Mouse (Mus musculus): ENCODE data around the gene Inpp5b. TPM values are rescaled to one million over a fixed set of nuclear protein-coding genes. Genes with fewer than 3 reads are reported as not detected.

The Inpp5b gene
- total RNA-seq, 4 experiments from 2014 or later, result 24.9 to 36.2 (median 29.7) TPM

DNA sequence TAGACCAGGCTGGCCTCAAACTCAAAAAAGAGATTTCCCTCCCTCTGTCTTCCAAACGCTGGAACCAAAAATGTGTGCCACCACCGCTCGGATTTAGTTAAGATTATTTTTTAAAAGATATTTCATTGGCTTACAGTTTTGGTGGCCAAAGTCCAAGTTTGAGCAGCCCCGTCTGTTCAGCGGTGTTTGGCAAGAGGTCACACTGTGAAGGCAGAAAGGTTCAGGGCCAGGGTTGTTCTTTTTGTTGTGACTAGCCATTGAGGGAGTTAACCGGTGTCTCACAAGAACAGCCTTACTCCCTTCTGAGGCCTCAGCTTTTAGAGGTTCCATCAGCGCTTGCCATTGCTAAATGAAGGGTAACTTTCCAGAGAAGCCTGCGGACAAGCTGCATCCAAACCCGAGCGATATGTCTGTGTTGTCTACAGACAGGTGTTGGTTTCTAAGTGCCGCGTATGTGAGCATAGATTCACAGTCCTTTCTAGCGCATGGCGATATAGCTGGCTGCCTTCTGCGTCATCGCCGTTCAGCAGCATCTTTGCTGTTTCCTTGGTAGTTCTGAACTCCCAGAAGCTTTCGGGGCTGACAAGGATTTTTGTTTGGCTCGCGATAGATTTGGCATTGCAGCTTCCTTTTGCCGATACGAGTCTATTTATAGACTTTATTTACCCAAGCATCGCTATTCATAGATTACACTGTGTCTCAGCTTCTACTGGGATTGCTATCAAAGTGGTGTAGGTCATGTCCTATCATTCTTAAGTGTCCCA lies 24.3 kb downstream of the Inpp5b start:
- DNase-seq, result no peak

DNA sequence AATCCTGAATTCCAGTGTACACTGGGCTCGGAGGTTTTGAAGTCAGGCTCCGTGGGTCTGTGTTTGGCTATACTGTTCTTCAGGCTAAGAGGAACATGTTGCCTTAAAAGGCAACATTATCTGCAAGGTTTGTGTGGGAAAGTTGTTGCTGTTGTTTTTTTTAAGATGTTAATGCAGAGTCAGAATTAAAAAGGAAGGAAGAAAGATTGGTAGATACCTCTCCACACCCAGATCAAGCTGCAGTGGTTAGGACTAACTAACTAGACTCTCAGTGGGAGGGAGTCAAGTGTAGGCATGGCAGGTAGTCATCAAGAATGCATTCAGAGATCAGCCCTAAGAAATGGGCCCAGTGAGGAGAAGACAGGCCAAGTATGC lies 24.9 kb downstream of the Inpp5b start:
- no peak for DNase-seq

DNA sequence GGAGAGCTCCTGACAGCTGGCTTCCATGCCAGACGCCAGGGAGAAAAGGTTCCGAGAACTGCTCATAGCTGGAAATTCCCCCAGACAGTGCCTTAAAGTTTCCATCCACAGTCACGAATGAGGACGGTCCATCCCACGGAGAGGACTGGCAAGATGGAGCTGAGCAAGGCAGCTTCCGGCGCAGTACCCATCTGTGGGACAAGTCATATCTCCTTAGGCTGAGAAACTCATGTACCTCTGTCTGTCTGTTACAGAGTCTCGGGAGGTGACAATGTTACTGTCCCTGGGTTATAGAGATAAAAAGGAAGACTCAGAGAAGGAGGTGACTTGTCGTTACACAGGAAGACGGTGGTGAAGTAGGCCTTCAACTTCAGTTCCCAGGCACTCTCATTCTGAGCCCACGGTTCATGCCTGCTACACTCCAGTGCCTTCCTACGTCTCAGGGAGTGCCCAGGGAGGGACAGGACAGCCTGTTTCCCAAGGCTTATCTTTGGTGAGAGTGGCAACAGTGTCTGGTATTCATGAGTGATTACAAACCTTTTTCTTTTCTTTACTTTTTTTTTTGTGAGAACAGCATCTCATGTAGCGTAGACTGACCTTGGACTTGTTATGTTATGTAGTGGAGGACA lies 27.4 kb downstream of the Inpp5b start:
- DNase-seq, result no peak

DNA sequence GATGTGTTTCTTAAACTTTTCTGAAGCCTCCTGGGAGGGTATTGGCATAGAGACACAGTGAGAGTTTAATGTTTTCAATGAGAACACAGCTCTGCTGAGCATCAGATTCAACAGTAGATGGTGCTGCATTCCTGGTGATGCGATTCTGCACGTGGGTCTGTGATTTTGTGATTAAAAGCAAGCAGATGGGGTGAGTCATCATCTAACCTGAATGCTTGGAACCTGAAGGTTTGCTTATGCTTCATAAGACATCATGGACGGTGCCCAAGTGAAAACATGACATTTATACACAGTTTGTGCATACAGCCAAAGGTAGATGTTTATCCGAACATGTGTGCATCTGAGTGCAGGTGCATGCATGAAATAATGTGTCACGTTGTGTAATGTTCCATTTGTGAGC lies 29.0 kb downstream of the Inpp5b start:
- no peak for DNase-seq

DNA sequence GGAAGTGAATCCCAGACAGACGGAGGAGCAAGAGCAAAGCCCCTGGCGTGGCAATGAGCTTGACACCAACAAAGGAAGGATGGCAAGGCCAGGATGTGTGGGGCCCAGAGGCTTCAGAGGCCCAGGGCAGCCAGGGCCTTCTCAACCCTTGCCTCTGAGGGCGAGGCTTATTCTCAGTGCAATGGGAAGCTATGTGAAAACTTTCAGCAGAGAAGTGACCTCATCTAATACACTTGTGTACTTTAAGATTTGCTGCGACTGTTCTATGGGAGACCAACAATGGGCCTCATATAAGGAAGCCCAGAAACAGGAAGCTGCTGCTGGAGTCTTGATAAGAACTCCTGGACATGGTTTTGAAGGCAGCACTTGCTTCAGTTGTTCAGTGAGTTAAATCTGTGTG lies 30.5 kb downstream of the Inpp5b start:
- DNase-seq, result no peak

DNA sequence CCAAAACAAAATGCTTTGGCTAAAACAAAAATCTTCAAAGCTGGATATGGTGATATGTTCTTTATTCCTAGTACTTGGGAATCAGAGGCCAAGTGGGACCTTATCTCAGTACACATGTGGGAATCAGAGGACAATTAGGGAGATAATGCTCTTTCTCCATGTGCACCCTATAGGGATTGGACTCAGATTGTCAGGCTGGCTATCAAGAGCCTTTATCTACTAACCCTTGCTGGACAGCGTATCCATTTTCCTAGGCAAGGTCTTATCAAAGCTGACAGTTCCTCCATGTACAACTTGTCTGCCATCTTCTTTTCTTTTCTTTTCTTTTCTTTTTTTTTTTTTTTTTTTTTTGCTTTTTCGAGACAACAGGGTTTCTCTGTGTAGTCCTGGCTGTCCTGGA lies 31.8 kb downstream of the Inpp5b start:
- DNase-seq, result no peak

DNA sequence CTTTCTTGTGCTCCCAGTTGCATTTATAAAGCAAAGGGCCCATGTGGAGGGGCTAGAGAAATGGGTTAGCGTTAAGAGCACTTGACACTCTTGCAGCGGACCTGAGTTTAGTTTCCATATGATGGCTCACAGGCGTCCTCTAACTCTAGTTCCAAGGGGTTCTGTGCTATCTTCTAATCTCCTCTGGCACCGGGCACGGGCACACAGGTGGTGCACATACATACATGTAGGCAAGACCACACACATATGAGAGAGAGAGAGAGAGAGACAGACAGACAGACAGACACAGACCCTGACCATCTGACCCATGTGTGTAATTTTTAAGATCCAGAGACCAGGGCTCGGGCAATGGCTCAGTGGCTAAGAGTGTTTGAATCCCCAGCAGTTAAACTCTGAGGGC lies 32.3 kb downstream of the Inpp5b start:
- no peak for DNase-seq

DNA sequence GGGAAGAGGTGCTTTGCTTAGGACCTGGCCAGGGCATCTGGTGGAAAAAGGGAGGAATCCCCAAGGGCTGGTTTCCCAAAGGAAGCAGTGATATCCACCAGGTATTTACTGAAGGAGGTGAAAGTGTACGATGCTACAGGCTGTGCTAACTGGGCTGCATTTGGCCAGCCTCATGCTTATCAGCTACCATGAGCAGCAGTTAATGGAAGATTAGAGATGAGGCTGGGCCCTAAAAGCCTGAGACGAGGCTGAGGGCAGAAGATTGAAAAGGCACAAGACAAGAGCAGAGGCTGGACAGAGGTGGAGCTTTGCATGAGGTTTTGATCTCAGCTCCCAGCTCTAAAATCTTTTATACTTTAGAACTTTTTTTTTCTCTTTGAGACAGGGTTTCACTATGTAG lies 32.8 kb downstream of the Inpp5b start:
- DNase-seq, result no peak

DNA sequence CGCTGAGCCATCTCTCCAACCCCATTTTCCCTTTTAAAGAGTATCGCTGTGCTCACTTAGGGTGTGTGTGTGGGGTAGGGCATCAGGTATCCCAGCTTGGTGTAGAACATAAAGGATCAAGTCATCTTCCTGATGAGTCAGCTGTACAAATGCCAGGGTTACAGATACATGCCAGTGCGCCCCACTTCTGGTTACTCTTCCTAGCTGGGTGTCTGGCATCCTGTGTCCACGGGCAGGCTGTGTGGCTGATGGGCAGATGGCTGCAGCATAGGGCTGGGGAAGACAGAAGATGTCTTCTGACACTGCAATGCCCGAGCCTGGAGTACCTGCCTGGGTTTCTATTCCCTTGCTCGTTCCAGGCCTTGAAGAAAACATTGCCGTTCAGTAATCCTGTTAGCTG lies 39.7 kb downstream of the Inpp5b start:
- DNase-seq, result no peak

DNA sequence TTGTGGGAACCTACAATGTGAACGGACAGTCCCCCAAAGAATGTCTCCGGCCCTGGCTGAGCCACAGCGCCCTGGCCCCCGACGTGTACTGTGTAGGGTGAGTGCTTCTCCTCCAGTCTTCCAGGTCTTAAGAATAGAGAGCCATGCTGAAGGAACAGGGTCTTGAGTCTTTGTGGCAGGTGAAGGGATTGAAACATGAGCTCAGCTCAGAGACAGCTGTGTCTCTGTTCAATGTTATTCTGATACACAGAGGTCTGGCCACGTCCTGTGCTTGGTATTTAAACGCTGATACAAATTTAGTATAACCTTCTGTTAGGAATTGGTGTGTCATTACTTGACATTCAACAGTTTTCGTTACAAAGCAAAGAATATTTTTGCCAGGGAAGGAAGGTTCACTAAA lies 40.7 kb downstream of the Inpp5b start:
- DNase-seq, result no peak

DNA sequence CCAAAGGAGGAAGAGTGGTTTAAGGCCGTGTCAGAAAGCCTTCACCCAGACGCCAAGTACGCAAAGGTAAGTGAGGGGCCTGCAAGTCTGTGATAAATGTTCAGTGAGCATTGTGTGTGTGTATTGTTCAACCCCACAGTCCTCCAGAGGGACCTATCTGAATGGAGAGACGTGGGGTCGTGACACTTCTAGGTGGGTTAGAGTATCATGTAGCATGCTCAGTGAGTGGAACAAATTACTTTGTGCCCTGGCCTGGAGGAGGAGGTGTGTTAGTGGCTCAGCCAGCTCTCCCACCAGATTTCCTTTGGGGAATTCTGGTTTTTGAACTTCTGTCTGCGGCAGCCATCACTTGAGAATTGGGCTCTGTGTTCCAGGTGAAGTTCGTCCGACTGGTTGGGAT lies 42.3 kb downstream of the Inpp5b start:
- DNase-seq, result no peak

DNA sequence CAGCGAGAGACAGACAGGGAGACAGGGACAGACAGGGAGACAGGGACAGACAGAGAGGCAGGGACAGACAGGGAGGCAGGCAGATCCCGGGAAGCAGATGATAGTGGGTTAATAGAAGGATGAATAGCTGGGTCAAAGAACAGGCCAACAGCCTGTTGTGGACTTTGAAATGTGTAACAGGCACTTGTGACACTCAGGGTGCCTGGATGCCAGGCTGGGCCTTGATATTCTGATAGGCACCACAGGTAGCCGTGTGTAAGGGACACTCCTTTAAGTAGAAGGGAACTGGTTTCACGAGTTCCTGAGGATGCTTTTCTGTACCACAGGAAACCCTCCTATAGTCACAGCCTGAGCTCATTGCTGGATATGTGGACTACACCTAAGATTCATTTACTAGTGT lies 48.4 kb downstream of the Inpp5b start:
- no peak for DNase-seq

DNA sequence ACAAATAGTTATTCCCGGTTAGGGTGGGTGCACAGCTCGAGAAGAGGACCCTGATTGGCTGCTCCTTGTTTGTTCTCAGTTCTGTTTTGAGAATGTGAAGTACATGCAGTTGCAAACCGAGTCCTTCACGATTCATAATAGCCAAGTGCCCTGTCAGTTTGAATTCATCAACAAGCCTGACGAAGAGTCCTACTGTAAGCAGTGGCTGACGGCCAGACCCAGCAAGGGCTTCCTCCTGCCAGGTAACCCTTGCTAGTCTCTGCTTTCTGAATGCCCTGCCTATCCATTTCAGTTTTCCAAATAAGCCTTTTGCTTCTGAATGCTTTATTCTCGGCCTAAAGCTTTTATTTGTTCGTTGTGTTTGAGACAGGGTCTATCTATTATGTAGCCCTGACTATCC lies 50.5 kb downstream of the Inpp5b start:
- no peak for DNase-seq

DNA sequence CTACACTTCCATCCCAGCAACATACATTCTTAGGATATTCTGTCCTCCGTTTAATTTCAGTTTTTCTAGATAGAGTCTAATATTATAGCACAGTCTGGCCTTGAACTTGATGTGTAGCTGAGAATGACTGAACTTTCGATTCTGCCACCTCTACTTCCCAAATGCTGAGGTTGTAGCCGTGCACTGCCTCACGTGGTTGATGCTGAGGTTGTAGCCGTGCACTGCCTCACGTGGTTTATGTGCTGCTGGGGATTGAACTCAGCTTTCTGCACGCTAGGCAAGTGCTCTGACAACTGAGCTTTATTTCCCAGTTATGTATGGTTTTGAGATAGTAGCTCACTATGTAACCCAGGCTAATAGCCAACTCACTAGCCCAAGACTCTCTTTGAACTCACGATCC lies 54.5 kb downstream of the Inpp5b start:
- no peak for DNase-seq

DNA sequence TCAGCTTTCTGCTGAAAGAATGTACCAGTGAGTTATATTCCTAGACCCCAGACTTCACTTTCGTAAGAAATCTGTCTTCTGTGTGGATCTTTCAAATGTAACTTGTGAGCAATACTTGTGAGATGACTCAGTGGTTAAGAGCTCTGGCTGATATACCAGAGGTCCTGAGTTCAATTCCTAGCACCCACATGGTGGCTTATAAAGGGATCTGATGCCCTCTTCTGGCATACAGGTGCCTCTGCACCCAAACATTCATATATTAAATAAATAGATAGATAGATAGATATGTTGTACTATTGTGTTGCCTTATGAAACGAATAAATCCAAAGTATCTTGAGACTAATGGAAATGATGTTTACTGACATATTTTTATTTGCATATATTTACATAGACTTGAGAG lies 55.3 kb downstream of the Inpp5b start:
- no peak for DNase-seq

DNA sequence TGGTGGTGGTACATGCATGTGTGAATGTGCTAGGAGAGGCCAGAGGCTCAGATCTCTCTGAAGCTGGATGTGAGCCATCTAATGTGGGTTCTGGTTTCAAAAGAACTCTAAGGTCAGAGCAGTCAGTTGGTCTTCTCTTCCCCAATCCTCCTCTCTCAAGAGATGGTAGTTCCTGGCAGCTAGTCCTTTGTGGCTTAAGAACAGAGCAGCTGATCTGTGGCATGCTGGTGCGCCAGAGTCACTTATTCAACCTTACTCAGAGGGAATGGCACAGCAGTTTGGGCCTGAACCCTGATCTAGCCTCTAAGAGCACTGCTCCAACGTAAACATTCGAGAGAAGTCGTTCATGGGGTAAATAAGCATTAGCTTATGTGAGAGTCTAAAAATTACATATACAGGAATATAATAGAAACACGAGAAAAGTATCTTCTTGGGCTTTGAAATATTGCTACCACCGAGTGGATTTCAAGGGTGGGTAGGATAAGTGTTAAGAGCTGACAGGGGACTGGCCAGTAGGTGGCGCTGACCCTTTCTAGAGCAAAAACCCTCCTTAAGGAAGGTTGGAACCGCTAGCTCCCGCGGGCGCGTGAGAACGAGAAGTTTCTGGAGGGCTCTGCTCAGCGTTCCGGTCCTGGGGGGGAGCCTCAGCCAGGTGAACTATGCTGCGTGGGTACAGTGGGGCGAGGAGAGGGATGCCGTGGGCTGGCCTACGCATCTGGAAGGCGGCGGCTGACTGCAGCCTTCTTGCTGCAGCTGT lies 60.1 kb downstream of the Inpp5b start, which contains the start of gene Mtf1:
TSS of gene Mtf1 (plus strand) at position 553 of the 757 bp plus-strand sequence.
- peak; percentile 71 for DNase-seq

DNA sequence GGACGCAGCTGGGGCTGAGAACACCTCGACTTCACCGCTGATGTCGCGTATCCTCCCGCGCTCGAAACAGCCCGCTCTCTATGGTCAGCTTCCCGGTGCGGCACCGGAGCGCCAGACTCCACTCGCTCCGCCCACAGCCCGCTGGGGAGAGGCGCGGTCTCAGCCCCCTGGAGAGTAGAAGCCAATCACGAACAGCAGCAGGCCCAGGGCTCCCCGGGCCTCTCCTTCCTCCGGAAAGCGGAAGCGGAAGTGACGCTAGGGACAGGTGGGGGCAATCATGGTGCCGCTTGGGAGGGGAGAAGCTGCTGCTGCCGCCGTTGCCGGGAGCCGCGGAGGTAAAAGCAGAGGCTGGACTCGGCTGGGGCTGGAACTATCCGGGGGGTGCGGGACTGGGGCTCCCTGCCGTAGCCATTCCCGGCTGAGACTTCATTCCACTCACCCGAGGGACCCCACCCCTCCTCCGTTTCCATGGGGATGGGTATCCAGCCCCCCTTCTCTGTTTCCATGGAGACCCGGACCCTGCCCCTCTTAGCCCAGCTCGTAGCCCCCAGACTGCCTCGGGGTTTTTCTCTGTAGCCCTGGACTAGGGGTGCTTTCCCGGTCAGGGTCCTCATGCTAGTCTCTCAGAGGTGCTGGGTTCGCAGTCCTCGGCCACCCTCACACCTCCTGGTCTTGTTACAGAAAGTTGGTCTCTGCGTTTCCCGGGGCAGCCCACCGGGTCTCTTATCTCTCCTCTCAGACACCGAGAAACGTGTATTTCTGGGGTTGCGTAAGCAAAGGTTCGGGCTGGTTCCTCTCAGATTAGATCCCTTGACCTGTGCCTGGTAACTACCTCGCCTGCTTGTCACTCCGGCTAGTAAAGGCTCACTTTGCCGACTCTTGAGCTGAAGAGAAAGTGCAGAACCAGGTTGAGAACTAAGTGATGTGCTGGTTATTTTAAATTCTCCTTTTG lies 60.9 kb downstream of the Inpp5b start:
- peak; percentile 97 for DNase-seq

DNA sequence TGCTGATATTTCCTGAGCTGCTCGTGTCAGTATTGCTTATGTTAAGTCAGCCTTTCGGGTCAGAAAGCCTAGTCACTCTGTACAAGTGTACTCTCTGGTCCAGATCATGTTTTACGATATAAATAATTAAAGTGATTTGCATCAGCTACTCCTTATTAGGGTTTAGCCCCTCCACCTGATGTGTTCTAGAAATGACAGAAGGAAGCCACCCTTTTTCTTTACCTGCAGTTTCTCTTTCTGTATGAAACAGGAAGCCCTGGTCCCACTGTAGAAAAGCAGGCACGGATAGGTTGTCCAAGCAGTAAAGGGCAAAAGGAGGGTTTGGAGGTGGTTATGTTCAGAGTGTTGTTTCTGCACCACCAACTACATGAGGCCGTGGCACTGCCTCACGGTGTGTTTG lies 61.8 kb downstream of the Inpp5b start:
- DNase-seq, result no peak

DNA sequence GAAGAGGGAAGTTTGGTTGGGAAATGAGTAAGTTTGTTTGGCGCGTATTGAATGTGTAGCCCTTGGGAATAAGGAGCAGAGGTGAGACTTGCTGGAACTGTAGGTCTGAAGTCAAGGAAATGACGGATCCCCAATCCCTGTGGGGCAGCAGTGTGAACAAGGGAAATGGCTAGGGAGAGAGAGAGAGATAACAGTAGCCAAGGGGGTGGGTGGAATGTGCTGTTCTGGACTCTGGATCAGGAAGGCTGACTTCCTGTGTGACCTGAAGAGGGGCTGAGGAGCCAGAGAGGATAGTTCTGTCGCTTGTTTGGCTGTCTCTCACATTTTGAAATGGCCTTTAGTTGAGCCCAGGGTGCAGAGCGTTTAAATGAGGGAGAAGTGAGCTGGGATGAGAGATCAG lies 66.9 kb downstream of the Inpp5b start:
- no peak for DNase-seq

DNA sequence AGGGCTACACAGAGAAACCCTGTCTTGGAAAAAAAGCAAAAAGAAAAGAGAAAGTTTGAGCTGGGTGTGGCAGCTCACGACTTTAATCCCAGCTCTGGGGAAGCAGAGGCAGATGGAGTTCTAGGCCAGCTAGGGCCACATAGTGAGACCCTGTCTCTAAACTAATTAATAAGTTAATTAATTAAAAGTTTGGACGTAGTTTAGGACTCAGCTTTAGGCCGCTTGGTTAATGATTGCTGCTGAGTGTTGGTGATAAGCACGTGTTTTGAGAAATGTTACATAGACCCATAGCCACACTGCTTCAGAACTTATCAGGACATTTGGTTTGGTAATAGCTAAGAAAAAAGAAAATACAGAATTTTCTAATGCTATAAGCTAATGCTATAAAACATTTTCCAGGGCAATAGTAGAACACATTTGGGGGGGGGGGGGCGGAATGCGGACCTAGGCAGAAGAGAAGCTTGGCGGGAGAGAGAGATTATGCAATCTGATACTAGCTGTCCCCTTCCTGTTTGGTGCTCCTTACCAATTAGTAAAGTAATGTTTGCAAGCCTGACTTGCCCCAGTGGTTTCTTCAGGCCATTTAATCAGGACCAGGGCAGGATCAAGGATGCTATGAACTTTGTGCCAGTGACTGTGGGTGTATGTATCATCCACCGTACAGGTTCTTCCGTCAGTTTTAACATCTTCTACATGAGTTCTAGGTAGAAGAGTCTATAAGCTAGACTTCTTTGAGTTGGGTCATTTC lies 67.7 kb downstream of the Inpp5b start:
- no peak for DNase-seq

DNA sequence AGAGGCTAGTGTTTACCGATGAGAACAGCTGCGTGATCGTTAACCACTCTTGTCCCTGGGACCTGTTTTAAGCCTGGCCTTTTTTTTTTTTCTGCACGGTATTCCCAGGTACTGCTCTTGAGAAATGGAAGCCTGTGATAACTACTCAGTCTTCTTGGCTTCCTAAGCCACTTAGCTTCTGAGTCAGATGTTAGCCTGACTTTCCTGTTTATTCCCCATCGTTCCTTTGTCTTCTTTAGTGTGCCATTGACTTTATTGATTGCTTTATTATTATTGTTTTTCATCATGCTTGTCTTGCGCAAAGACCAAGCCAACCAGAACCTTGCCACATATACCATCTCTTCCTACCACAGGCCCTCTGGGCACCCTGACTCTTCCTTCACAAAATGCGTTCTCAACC lies 68.4 kb downstream of the Inpp5b start:
- DNase-seq, result no peak

Measured in adrenal gland, adult 8-10 months (tissue).